Mouse (Mus musculus) thymus, adult 2 months (tissue): ENCODE results near the gene Saa4. TPM values are rescaled to one million over a fixed set of nuclear protein-coding genes. Genes with fewer than 3 reads are reported as not detected.
"Not testable (repeated sequence)": the region's sequence is repeated elsewhere in the genome, so short reads cannot be mapped to it uniquely, and the experiment has no call there.

ENCODE experiments used
- DNase-seq: peaks from one replicate; pipeline ENCODE4 v3.0.0; 2021
- H3K27ac ChIP-seq: fragments of 200-500 bp; 2 replicates; pipeline ENCODE4 v1.5.1; 2012; ENCODE audit warnings: low read length, control low read depth; ENCODE audit not compliant: control insufficient read depth, insufficient read depth
- H3K27me3 ChIP-seq: fragments of 200-500 bp; 2 replicates; pipeline ENCODE4 v1.6.1; 2012; ENCODE audit warnings: mild to moderate bottlenecking, low read length, moderate library complexity, mixed read lengths; ENCODE audit not compliant: control insufficient read depth, insufficient read depth
- H3K36me3 ChIP-seq: fragments of 200-500 bp; 2 replicates; pipeline ENCODE4 v1.6.1; 2012; ENCODE audit warnings: mild to moderate bottlenecking, low read length, moderate library complexity; ENCODE audit not compliant: control insufficient read depth, insufficient read depth
- H3K4me1 ChIP-seq: fragments of 200-500 bp; replicated peaks from 2 replicates; pipeline ENCODE4 v1.6.1; 2012; ENCODE audit warnings: low read length; ENCODE audit not compliant: control insufficient read depth, insufficient read depth
- H3K4me3 ChIP-seq: fragments of 200-500 bp; 2 replicates; pipeline ENCODE4 v1.5.1; 2012; ENCODE audit warnings: mild to moderate bottlenecking, low read length, control low read depth, moderate library complexity; ENCODE audit not compliant: control insufficient read depth, insufficient read depth
- CTCF ChIP-seq: fragments of 200-500 bp; IDR thresholded peaks from 2 replicates; pipeline ENCODE4 v1.5.1; 2012; ENCODE audit warnings: mild to moderate bottlenecking, control low read depth, low read length, moderate library complexity, borderline replicate concordance; ENCODE audit not compliant: control insufficient read depth, poor library complexity, insufficient read depth; ENCODE audit errors: extremely low read depth
- POLR2A ChIP-seq: fragments of 200-500 bp; IDR thresholded peaks from 2 replicates; pipeline ENCODE4 v1.6.1; 2012; ENCODE audit warnings: mild to moderate bottlenecking, low read length, control low read depth, moderate library complexity; ENCODE audit not compliant: control insufficient read depth, poor library complexity, insufficient read depth; ENCODE audit errors: extremely low read depth
- WGBS: fragments of 180-500 bp; shearing (Covaris S2); methylation state at CpG from one replicate; pipeline ENCODE4 v1.1.7; 2018; 5-methylcytosine and 5-hydroxymethylcytosine counted together
- polyA plus RNA-seq: library from polyadenylated mRNA; depleted of rRNA; stranded (reverse); fragments of >200 nt; gene quantifications from 2 replicates; pipeline ENCODE4 v1.2.3, GENCODE M21; 2012; rRNA removed

Saa4 gene
- polyA plus RNA-seq, 1 experiment = 0.16 TPM

DNA sequence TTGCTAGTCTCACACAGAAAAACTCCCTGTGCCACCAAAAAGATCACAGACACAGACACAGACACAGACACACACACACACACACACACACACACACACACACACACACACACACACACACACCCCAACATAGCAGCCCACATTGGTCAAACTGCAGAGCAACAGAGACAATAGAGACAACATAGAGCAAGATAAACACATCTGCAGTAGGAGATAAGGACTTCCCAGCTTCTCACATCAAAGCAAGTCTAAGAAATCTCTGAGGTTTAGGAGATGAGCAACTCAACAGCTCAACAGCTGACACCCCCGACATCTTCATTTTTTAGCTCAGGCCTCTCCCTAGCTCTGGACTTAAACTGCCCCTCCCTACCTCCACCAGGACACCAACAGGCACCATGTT lies 35.6 kb downstream of the Saa4 start:
- Histone ChIP-seq H3K27ac (no peak overlapping the region), H3K36me3 (peaks cover 53% of the 10 kb centered on the region), H3K4me3 (no peak overlapping the region), H3K27me3 (no peaks in the 10 kb centered on the region), H3K4me1 (no peaks in the 10 kb centered on the region)
- no peak for DNase-seq
- TF ChIP-seq POLR2A (no peak), CTCF (no peak)
- 50% methylated on average over 1 of the region's 1 CpGs for WGBS

- Histone ChIP-seq H3K27me3 (no peaks in the 10 kb centered on the region), H3K4me3 (no peak overlapping the region), H3K27ac (no peak overlapping the region), H3K36me3 (peaks cover 24% of the 10 kb centered on the region), H3K4me1 (no peaks in the 10 kb centered on the region)
- WGBS = 56% methylated on average over 5 of the region's 5 CpGs
- peak; percentile 31 for DNase-seq
- TF ChIP-seq POLR2A = no peak
Measured at GRCm38 (mm10) chr7:46686827-46687226, 45.6 kb downstream of the Saa4 start.

GRCm38 (mm10) chr7:46680732-46681131 lies 51.7 kb downstream of the Saa4 start:
- Histone ChIP-seq H3K4me3 (no peak overlapping the region), H3K27me3 (no peaks in the 10 kb centered on the region), H3K4me1 (no peaks in the 10 kb centered on the region), H3K36me3 (no peaks in the 10 kb centered on the region), H3K27ac (no peak overlapping the region)
- TF ChIP-seq CTCF = no peak
- TF ChIP-seq POLR2A = no peak
- DNase-seq = no peak

GRCm38 (mm10) chr7:46679044-46679443 lies 53.4 kb downstream of the Saa4 start:
- H3K4me1 ChIP-seq, H3K27ac ChIP-seq, DNase-seq, H3K36me3 ChIP-seq, H3K27me3 ChIP-seq, H3K4me3 ChIP-seq: not testable (repeated sequence)
- 75% methylated on average over 7 of the region's 7 CpGs for WGBS

DNA sequence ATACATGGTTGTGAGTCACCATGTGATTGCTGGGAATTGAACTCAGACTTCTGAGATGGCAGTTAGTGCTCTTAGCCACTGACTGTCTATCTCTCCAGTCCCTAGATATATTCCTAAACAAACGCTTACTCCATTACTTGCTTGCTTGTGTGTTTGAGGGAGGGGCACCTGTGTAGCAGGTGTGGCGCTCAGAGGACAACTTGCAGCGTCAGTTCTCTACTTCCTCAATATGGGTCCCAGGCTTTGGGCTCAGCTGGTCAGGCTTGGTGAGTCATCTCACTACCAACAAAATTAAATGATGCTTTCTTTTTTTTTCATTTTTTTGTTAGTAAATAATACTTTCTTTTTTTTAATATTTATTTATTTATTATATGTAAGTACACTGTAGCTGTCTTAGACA lies 54.0 kb downstream of the Saa4 start:
- Histone ChIP-seq H3K27me3 (no peaks in the 10 kb centered on the region), H3K4me1 (no peaks in the 10 kb centered on the region), H3K4me3 (no peak overlapping the region), H3K36me3 (no peaks in the 10 kb centered on the region), H3K27ac (no peak overlapping the region)
- TF ChIP-seq CTCF = no peak
- TF ChIP-seq POLR2A = no peak
- WGBS = 43% methylated on average over 3 of the region's 3 CpGs
- no peak for DNase-seq

Other genes with a start within 250 kb of the Saa4 start
- gene Sergef, start 92.8 kb downstream of the Saa4 start, polyA plus RNA-seq = 9.9 and 10.4 TPM in 2 replicates
- gene Tph1, start 60.1 kb downstream of the Saa4 start, polyA plus RNA-seq = 0.60 and 0.77 TPM in 2 replicates
- gene Saal1, start 21.9 kb downstream of the Saa4 start, polyA plus RNA-seq = 14.4 and 17.2 TPM in 2 replicates
- gene Saa3, start 16.9 kb downstream of the Saa4 start, polyA plus RNA-seq = 6.8 and 11.4 TPM in 2 replicates
- 2.7 and 4.3 TPM in 2 replicates for gene Saa1, start 10.4 kb upstream of the Saa4 start, polyA plus RNA-seq
- gene Saa2, start 19.2 kb upstream of the Saa4 start, polyA plus RNA-seq = 1.2 and 1.4 TPM in 2 replicates
- 21.4 and 22.3 TPM in 2 replicates for gene Hps5, start 63.5 kb upstream of the Saa4 start, polyA plus RNA-seq
- 13.0 and 14.4 TPM in 2 replicates for gene Gtf2h1, start 63.5 kb upstream of the Saa4 start, polyA plus RNA-seq
- gene Ldha, start 108.9 kb upstream of the Saa4 start, polyA plus RNA-seq = 600 and 660 TPM in 2 replicates
- gene Ldhc, start 128.6 kb upstream of the Saa4 start, polyA plus RNA-seq = 0.20 TPM in 1 of 2 replicates, not detected in the other
- 113 and 123 TPM in 2 replicates for gene Tsg101, start 187.4 kb upstream of the Saa4 start, polyA plus RNA-seq
- gene Uevld, start 225.9 kb upstream of the Saa4 start, polyA plus RNA-seq = 4.0 and 4.3 TPM in 2 replicates